Mouse (Mus musculus): Measurements from ENCODE around the gene Ccdc28b.

GRCm38 (mm10) chr4:129573093-129573370 is 50.7 kb downstream of the Ccdc28b start:
- no peak for TF ChIP-seq CTCF (IDR thresholded peaks at IDR 0.05; ENCODE audit: low read depth, low read length)
- no peak for TF ChIP-seq POLR2A (IDR thresholded peaks at IDR 0.05; ENCODE audit: borderline replicate concordance, low read depth, low read length)
